Mouse (Mus musculus) liver, embryonic 14.5 days (tissue): ENCODE data around the gene Cd9. TPM values are rescaled to one million over a fixed set of nuclear protein-coding genes. Genes with fewer than 3 reads are reported as not detected.

Source experiments
- ATAC-seq: fragments of 200-750 bp; cut with Nextera tagmentation; 2 replicates; pipeline ENCODE4 v1.8.0; 2017; ENCODE audit warnings: moderate number of reproducible peaks, mild to moderate bottlenecking, moderate library complexity; ENCODE audit not compliant: insufficient read depth
- DNase-seq, 3 experiments: peaks; one replicate each; pipeline ENCODE4 v3.0.0-alpha.2; 2012 to 2013; ENCODE audit warnings: low read depth in 3 of 3, low spot score in 3 of 3
- H3K27ac ChIP-seq: fragments of 300-500 bp; sonication (generic); 2 replicates; pipeline ENCODE4 v1.5.1; 2014; ENCODE audit warnings: moderate library complexity, mild to moderate bottlenecking, control low read depth, inconsistent platforms
- H3K27me3 ChIP-seq: fragments of 300-500 bp; sonication (generic); 2 replicates; pipeline ENCODE4 v1.6.1; 2014; ENCODE audit warnings: mild to moderate bottlenecking, low read length, moderate library complexity; ENCODE audit not compliant: control insufficient read depth, insufficient read depth
- H3K36me3 ChIP-seq: fragments of 300-500 bp; sonication (generic); replicated peaks from 2 replicates; pipeline ENCODE4 v1.6.1; 2014; ENCODE audit warnings: low read depth; ENCODE audit not compliant: control insufficient read depth, insufficient read depth
- H3K4me1 ChIP-seq, 2 experiments: fragments of 200-500 bp in 1 of 2; fragments of 300-500 bp in 1 of 2; sonication (generic) in 1 of 2; replicated peaks; 2 replicates each; pipeline ENCODE4 v1.6.1; 2012 to 2014; ENCODE audit warnings: antibody characterized with exemption in 1 of 2, inconsistent platforms in 1 of 2, low read length in 1 of 2; ENCODE audit not compliant: control insufficient read depth in 2 of 2, insufficient read depth in 2 of 2
- H3K4me2 ChIP-seq: fragments of 300-500 bp; sonication (generic); 2 replicates; pipeline ENCODE4 v1.6.1; 2014; ENCODE audit warnings: low read depth, mild to moderate bottlenecking, control low read depth, moderate library complexity
- H3K4me3 ChIP-seq, 2 experiments: fragments of 200-500 bp in 1 of 2; fragments of 300-500 bp in 1 of 2; sonication (generic) in 1 of 2; 2 replicates each; pipeline ENCODE4 v1.5.1; 2012 to 2014; ENCODE audit warnings: low read depth in 2 of 2, low read length in 2 of 2, mild to moderate bottlenecking in 2 of 2, control low read depth in 1 of 2, inconsistent platforms in 1 of 2, moderate library complexity in 1 of 2; ENCODE audit not compliant: insufficient read depth in 1 of 2
- H3K9ac ChIP-seq: fragments of 300-500 bp; sonication (generic); replicated peaks from 2 replicates; pipeline ENCODE4 v1.6.1; 2014; ENCODE audit warnings: mild to moderate bottlenecking, control low read depth, moderate library complexity
- H3K9me3 ChIP-seq: fragments of 300-500 bp; sonication (generic); 2 replicates; pipeline ENCODE4 v1.6.1; 2016; ENCODE audit warnings: low read length, mixed read lengths; ENCODE audit not compliant: control insufficient read depth
- CTCF ChIP-seq: IDR thresholded peaks from 2 replicates; pipeline ENCODE4 v1.5.1; 2016; ENCODE audit warnings: antibody characterized with exemption, low read depth, control low read depth
- EP300 ChIP-seq: IDR thresholded peaks from 2 replicates; pipeline ENCODE4 v1.6.1; 2016; ENCODE audit warnings: antibody characterized with exemption, low read depth
- WGBS: fragments of 180-500 bp; shearing (Covaris S2); extraction: QIAGEN DNeasy Blood & Tissue Kit; methylation state at CpG from one replicate; pipeline ENCODE4 v1.1.7; 2014; ENCODE audit not compliant: insufficient replicate concordance; 5-methylcytosine and 5-hydroxymethylcytosine counted together
- polyA plus RNA-seq, 2 experiments: library from polyadenylated mRNA; depleted of rRNA in 1 of 2; stranded (reverse) in 1 of 2; unstranded in 1 of 2; fragments of >200 nt; fragmentation: Nextera tagmentation in 1 of 2; extraction: Ambion mirVana in 1 of 2; gene quantifications; 2 replicates each; pipeline versions ENCODE4 v1.2.1 to v1.2.3; 2012 to 2014

Cd9 gene
- polyA plus RNA-seq, 2 experiments, result 62.6 to 96.8 TPM

DNA sequence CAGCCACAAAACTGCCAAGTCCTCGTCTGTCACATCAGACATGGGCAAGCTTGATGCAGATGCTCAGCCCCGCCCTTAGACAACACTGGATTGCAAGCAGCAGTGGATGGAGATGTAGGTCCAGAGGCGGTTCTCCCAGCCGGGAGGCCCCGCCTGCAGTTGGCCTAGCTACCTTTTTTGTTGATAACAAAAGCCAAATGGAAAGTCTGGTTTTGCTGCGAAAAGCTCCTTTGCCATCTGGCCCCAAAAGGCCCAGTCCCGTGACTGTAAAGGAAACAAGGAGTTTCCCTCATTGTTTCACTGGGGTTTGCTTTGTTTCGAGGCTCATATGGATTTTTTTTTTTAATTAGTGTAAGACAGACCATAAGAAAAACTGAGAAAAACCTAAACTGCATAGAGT, 18.5 kb downstream of the Cd9 start:
- WGBS, result 21% methylated on average over 8 of the region's 8 CpGs
- no peak for DNase-seq
- Histone ChIP-seq H3K4me1 (peaks cover 24 to 66% of the 10 kb centered on the region in 2 experiments), H3K9me3 (no peaks in the 10 kb centered on the region), H3K36me3 (no peaks in the 10 kb centered on the region), H3K27me3 (no peaks in the 10 kb centered on the region), H3K27ac (no peak overlapping the region), H3K9ac (no peak overlapping the region), H3K4me3 (no peak overlapping the region), H3K4me2 (no peak overlapping the region)
- TF ChIP-seq EP300, result no peak
- no peak for ATAC-seq

DNA sequence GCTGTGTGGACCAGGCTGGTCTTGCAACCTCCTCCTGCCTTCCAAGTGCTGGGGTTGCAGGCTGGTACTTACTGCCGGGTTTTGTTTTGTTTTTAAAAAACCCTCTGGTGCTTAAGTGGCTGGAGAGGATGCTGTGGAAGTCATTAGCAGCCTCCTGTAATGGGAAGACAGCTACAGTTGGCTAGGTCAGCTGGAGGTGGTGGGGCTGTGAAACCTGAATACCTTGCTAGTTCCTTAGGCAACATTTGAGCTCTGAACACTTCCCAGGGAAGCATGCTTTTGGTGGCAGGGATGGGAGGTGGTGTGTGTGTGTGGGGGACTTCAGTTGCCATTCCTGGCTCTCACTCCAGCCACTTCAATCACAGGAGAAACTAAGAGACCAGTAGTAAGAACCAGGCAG, 19.4 kb downstream of the Cd9 start:
- Histone ChIP-seq H3K27me3 (no peaks in the 10 kb centered on the region), H3K4me3 (no peak overlapping the region), H3K27ac (no peak overlapping the region), H3K9ac (no peak overlapping the region), H3K9me3 (no peaks in the 10 kb centered on the region), H3K4me2 (no peak overlapping the region), H3K4me1 (peaks cover 24 to 58% of the 10 kb centered on the region in 2 experiments), H3K36me3 (no peaks in the 10 kb centered on the region)
- no peak for ATAC-seq
- DNase-seq, result no peak
- no peak for TF ChIP-seq CTCF
- no peak for TF ChIP-seq EP300
- 21% methylated on average over 1 of the region's 1 CpGs for WGBS

DNA sequence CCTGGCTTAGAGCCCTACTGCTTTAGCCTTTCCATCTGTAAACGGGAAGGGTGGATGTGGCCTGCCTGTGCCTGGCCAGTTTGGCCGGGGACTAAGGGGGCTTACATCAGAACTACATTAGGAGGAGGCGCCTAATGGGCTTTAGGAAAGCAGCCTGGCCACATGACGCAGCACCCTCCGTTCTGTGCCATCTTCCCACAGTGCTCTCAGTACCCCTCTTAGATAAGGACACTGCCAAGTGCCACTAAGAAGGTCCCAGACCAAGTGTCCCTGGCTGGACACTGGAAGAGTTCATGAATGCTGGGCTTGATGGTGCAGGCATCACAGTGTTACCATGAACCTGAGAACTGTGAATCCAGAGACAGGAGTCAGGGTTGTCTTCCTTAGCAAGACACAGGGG, 20.7 kb downstream of the Cd9 start:
- Histone ChIP-seq H3K27me3 (no peaks in the 10 kb centered on the region), H3K4me2 (peak overlapping the region; percentile 56), H3K4me3 (peak overlapping the region in 1 of 2 experiments; percentile 1; a peak in 1 of 4 replicates), H3K27ac (peak overlapping the region; percentile 82), H3K9me3 (no peaks in the 10 kb centered on the region), H3K4me1 (peaks cover 24 to 52% of the 10 kb centered on the region in 2 experiments), H3K9ac (peak overlapping the region; percentile 42), H3K36me3 (no peaks in the 10 kb centered on the region)
- TF ChIP-seq CTCF (no peak), EP300 (no peak)
- ATAC-seq (peak; percentile 10; the same call in 1 of the 2 replicates), DNase-seq (no peak)
- WGBS, result 34% methylated on average over 5 of the region's 5 CpGs

DNA sequence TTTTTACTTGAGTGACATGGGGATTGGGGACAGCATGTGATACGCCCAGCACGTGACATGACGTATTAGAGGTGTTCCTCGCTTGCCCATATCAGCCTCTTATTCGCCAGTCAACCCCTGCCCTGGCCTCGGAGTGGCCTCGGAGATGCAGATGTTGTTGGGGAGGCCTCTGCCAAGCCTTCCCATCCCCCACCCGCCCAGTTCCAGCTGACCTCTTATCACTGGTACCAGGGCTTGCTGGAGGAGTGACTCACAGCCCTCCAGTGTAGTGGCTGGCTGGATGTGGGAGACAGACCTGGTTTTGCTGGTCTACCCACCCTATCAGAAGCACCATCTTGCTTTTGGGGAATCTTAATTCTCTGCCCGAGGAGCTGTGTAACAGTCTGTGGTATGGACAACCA, 21.3 kb downstream of the Cd9 start:
- H3K27me3 ChIP-seq, result no peaks in the 10 kb centered on the region
- H3K9me3 ChIP-seq, result no peaks in the 10 kb centered on the region
- peak; percentile 83 for TF ChIP-seq EP300
- no peak for TF ChIP-seq CTCF
- ATAC-seq (peak; percentile 96), DNase-seq (peak; percentile 68 to 85 (median 77))
- H3K36me3 ChIP-seq, result no peaks in the 10 kb centered on the region
- H3K4me3 ChIP-seq, result 0 out of 4 replicates have a peak overlapping the region, but pooled peaks of 1 of the 2 experiments have one; percentile 1
- H3K27ac ChIP-seq, result peak overlapping the region; percentile 82
- H3K9ac ChIP-seq, result no peak overlapping the region
- H3K4me2 ChIP-seq, result peak overlapping the region; percentile 56
- peaks cover 24 to 50% of the 10 kb centered on the region in 2 experiments for H3K4me1 ChIP-seq
- 8% methylated on average over 9 of the region's 9 CpGs for WGBS

DNA sequence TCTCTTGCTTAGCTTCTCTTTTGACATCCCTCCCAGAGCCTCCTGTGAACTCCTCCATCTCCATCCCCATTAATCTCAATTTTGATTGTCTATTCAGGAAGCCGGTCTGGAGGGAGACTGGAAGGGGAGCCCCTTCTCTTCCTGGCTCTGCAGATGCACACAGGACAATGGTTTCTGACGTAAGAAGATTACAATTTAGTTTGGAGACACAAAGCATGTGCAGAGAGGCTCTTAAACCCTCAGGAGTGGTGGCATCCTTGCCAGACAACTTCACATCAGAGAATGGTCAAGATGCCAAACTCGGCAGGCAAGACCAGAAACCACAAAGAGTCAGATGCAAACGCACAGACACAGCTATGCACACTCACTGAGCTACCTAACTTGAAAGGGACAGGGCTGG, 22.7 kb downstream of the Cd9 start:
- ATAC-seq, result no peak
- H3K4me1 ChIP-seq, result peaks cover 24 to 41% of the 10 kb centered on the region in 2 experiments

More for the DNA sequence above, 22.7 kb downstream of the Cd9 start:
- WGBS, result 29% methylated on average over 4 of the region's 4 CpGs
- TF ChIP-seq EP300 (no peak), CTCF (no peak)
- H3K27me3 ChIP-seq, result no peaks in the 10 kb centered on the region
- no peak for DNase-seq
- no peak overlapping the region for H3K27ac ChIP-seq
- H3K9ac ChIP-seq, result no peak overlapping the region
- H3K4me3 ChIP-seq, result no peak overlapping the region
- H3K4me2 ChIP-seq, result no peak overlapping the region
- H3K36me3 ChIP-seq, result no peaks in the 10 kb centered on the region
- H3K9me3 ChIP-seq, result no peaks in the 10 kb centered on the region
